Mouse (Mus musculus) hindbrain, embryonic 12.5 days (tissue): ENCODE data around the gene Cyp2d12. TPM values are rescaled to one million over a fixed set of nuclear protein-coding genes. Genes with fewer than 3 reads are reported as not detected.

ENCODE experiments used
- ATAC-seq: fragments of 200-750 bp; cut with Nextera tagmentation; 2 replicates; pipeline ENCODE4 v1.8.0; 2017; ENCODE audit warnings: moderate TSS enrichment; ENCODE audit not compliant: low FRiP score
- H3K27ac ChIP-seq: fragments of 300-500 bp; sonication (generic); 2 replicates; pipeline ENCODE4 v1.5.1; 2016; ENCODE audit warnings: mild to moderate bottlenecking
- H3K27me3 ChIP-seq: fragments of 300-500 bp; sonication (generic); 2 replicates; pipeline ENCODE4 v1.6.1; 2016; ENCODE audit warnings: mild to moderate bottlenecking
- H3K36me3 ChIP-seq: fragments of 300-500 bp; sonication (generic); 2 replicates; pipeline ENCODE4 v1.6.1; 2016; ENCODE audit warnings: mild to moderate bottlenecking
- H3K4me1 ChIP-seq: fragments of 300-500 bp; sonication (generic); 2 replicates; pipeline ENCODE4 v1.6.1; 2016
- H3K4me2 ChIP-seq: fragments of 300-500 bp; sonication (generic); replicated peaks from 2 replicates; pipeline ENCODE4 v1.6.1; 2016; ENCODE audit warnings: mild to moderate bottlenecking
- H3K4me3 ChIP-seq: fragments of 300-500 bp; sonication (generic); 2 replicates; pipeline ENCODE4 v1.5.1; 2016; ENCODE audit warnings: mild to moderate bottlenecking
- H3K9ac ChIP-seq: fragments of 300-500 bp; sonication (generic); 2 replicates; pipeline ENCODE4 v1.6.1; 2016; ENCODE audit warnings: mild to moderate bottlenecking, moderate library complexity
- H3K9me3 ChIP-seq: fragments of 300-500 bp; sonication (generic); replicated peaks from 2 replicates; pipeline ENCODE4 v1.6.1; 2016; ENCODE audit warnings: mild to moderate bottlenecking
- WGBS: fragments of 180-500 bp; shearing (Covaris S2); methylation state at CpG from one replicate; pipeline ENCODE4 v1.1.7; 2016; 5-methylcytosine and 5-hydroxymethylcytosine counted together
- microRNA-seq: library from miRNA; unstranded; fragments of <30 nt; microRNA quantifications from one replicate; pipeline ENCODE4, GENCODE M21; 2017
- polyA plus RNA-seq: library from polyadenylated mRNA; unstranded; fragments of >200 nt; fragmentation: Nextera tagmentation; extraction: Ambion mirVana; gene quantifications from 2 replicates; pipeline ENCODE4 v1.2.1, GENCODE M21; 2016

The Cyp2d12 gene
- polyA plus RNA-seq, 1 experiment from 2014 or later: not detected

DNA sequence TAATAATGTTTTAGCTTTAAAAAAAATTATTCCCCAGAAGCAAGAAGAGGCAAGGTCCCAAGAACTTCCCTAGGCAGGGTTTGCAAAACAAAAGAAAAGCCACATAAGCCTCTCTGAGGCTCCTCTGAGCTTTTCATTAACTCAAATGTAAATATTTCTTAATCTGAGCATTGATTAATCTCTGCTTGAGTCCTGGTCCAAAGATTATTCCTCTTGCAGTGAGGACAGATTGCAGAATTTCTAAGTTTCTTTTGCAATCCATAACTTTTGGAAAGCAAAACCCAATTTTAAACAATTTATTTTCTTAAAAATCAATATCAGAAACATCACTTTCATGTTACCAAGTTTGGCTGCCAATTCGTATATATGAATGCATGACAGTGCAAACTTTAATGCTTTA lies 18.0 kb downstream of the Cyp2d12 start:
- no peak overlapping the region for H3K4me3 ChIP-seq
- no peak overlapping the region for H3K27ac ChIP-seq
- no peak overlapping the region for H3K9ac ChIP-seq
- ATAC-seq: no peak
- WGBS: 79% methylated on average over 1 of the region's 1 CpGs
- no peak overlapping the region for H3K4me2 ChIP-seq
- no peaks in the 10 kb centered on the region for H3K9me3 ChIP-seq
- no peaks in the 10 kb centered on the region for H3K36me3 ChIP-seq
- no peaks in the 10 kb centered on the region for H3K27me3 ChIP-seq
- H3K4me1 ChIP-seq: no peaks in the 10 kb centered on the region

DNA sequence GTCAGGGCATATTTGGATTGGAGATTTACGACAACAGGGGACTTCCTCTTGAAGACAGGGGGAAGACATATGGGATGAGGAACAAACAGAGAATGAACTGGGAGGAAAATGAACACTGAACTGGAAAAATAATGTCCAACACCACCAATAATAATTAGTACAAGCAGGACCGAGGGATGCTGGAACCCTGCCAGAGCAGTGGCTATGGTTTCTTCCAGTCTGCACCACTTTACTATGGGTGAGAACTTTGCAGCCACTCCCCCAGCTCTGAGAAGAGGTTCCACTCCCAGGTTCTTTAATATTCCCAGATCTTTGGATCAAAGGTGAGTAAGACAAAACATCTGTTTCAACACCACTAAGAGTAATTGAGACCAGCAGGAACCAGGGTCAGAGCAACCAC lies 24.2 kb downstream of the Cyp2d12 start:
- WGBS: 88% methylated on average over 2 of the region's 2 CpGs
- H3K4me3 ChIP-seq: no peak overlapping the region
- H3K4me2 ChIP-seq: no peak overlapping the region
- H3K9ac ChIP-seq: no peak overlapping the region
- no peaks in the 10 kb centered on the region for H3K27me3 ChIP-seq
- H3K27ac ChIP-seq: no peak overlapping the region
- H3K4me1 ChIP-seq: no peaks in the 10 kb centered on the region
- no peaks in the 10 kb centered on the region for H3K36me3 ChIP-seq
- no peak for ATAC-seq
- H3K9me3 ChIP-seq: no peaks in the 10 kb centered on the region

GRCm38 (mm10) chr15:82582621-82583020 lies 27.7 kb downstream of the Cyp2d12 start:
- no peak overlapping the region for H3K4me3 ChIP-seq
- no peak overlapping the region for H3K9ac ChIP-seq
- H3K9me3 ChIP-seq: no peaks in the 10 kb centered on the region
- 89% methylated on average over 9 of the region's 9 CpGs for WGBS
- H3K27me3 ChIP-seq: no peaks in the 10 kb centered on the region
- H3K36me3 ChIP-seq: no peaks in the 10 kb centered on the region
- no peak for ATAC-seq
- H3K4me2 ChIP-seq: no peak overlapping the region
- H3K4me1 ChIP-seq: no peaks in the 10 kb centered on the region
- no peak overlapping the region for H3K27ac ChIP-seq

Small RNA genes lying within 50 kb of the gene (microRNA-seq; reads per million reads assigned to microRNA genes)
- gene Gm27924: not detected
- not detected for gene Gm28023

Other genes starting within 250 kb of the Cyp2d12 start
- gene Naga, start 216.1 kb upstream of the Cyp2d12 start, polyA plus RNA-seq: 26.7 and 29.7 TPM in 2 replicates
- gene Pheta2, start 216.1 kb upstream of the Cyp2d12 start, polyA plus RNA-seq: 5.3 and 6.2 TPM in 2 replicates
- gene Smdt1, start 216.1 kb upstream of the Cyp2d12 start, polyA plus RNA-seq: 250 and 259 TPM in 2 replicates
- 266 and 295 TPM in 2 replicates for gene Ndufa6, start 200.8 kb upstream of the Cyp2d12 start, polyA plus RNA-seq
- 4.0 and 4.8 TPM in 2 replicates for gene Cyp2d22, start 174.8 kb upstream of the Cyp2d12 start, polyA plus RNA-seq
- gene Cyp2d11, start 161.1 kb upstream of the Cyp2d12 start, polyA plus RNA-seq: not detected in 2 replicates
- not detected in 2 replicates for gene Cyp2d10, start 147.9 kb upstream of the Cyp2d12 start, polyA plus RNA-seq
- gene Cyp2d9, start 121.6 kb upstream of the Cyp2d12 start, polyA plus RNA-seq: not detected in 2 replicates
- not detected in 2 replicates for gene Cyp2d34, start 65.9 kb downstream of the Cyp2d12 start, polyA plus RNA-seq
- not detected in 2 replicates for gene Cyp2d40, start 209.1 kb downstream of the Cyp2d12 start, polyA plus RNA-seq
- 0.35 TPM in 1 of 2 replicates, not detected in the other for gene Cyp2d26, start 239.2 kb downstream of the Cyp2d12 start, polyA plus RNA-seq